Mouse (Mus musculus) cerebellum, adult 2 months (tissue): ENCODE data around the gene Pir. TPM values are rescaled to one million over a fixed set of nuclear protein-coding genes. Genes with fewer than 3 reads are reported as not detected.

Experiments used
- DNase-seq, 2 experiments: peaks; one replicate each; pipeline ENCODE4 v3.0.0; 2021
- H3K27ac ChIP-seq: fragments of 200-500 bp; 2 replicates; pipeline ENCODE4 v1.5.1; 2012; ENCODE audit warnings: low read length, control low read depth, inconsistent platforms; ENCODE audit not compliant: insufficient read depth
- H3K27me3 ChIP-seq: fragments of 200-500 bp; 2 replicates; pipeline ENCODE4 v1.6.1; 2012; ENCODE audit warnings: inconsistent platforms, mild to moderate bottlenecking, low read length, moderate library complexity; ENCODE audit not compliant: control insufficient read depth, insufficient read depth
- H3K4me1 ChIP-seq: fragments of 200-500 bp; 2 replicates; pipeline ENCODE4 v1.6.1; 2011; ENCODE audit warnings: low read length; ENCODE audit not compliant: control insufficient read depth, insufficient read depth
- H3K4me3 ChIP-seq: fragments of 200-500 bp; replicated peaks from 2 replicates; pipeline ENCODE3; 2011; ENCODE audit warnings: mild to moderate bottlenecking, low read depth, low read length, control low read depth; ENCODE audit not compliant: insufficient read depth
- CTCF ChIP-seq: fragments of 200-500 bp; IDR thresholded peaks from 2 replicates; pipeline ENCODE4 v1.5.1; 2011; ENCODE audit warnings: low read depth, mild to moderate bottlenecking, control low read depth, low read length, moderate library complexity, borderline replicate concordance; ENCODE audit not compliant: insufficient read depth
- POLR2A ChIP-seq: fragments of 200-500 bp; IDR thresholded peaks from 2 replicates; pipeline ENCODE4 v1.6.1; 2011; ENCODE audit warnings: low read length, control low read depth, borderline replicate concordance; ENCODE audit not compliant: insufficient read depth
- WGBS: fragments of 180-500 bp; shearing (Covaris S2); methylation state at CpG from one replicate; pipeline ENCODE4 v1.1.7; 2018; 5-methylcytosine and 5-hydroxymethylcytosine counted together
- polyA plus RNA-seq: library from polyadenylated mRNA; depleted of rRNA; stranded (reverse); fragments of >200 nt; gene quantifications from 2 replicates; pipeline ENCODE4 v1.2.3, GENCODE M21; 2012

The Pir gene
- polyA plus RNA-seq, 1 experiment = 4.5 TPM

DNA sequence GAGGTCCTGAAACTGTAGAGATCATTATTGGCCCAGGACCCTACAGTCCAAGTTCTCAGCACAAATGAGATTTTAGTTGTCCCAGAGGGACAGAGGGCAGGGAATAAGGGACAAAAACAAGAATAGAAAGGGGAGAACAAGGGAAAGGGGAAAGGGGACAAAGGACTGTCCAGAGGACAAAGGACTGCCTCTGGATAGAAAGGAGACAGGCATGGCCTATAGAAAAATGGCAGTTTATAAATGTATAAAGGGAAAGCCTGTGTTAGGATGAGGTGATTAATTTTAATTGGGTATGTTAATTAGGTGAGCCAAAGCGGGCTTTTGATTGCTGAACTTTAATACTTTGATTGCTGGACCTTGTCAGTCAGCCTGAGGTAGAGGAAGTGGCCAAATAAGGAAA lies 4.3 kb upstream of the Pir start:
- Histone ChIP-seq H3K4me3 (no peak overlapping the region), H3K4me1 (no peaks in the 10 kb centered on the region), H3K27me3 (no peaks in the 10 kb centered on the region), H3K27ac (no peak overlapping the region)
- TF ChIP-seq CTCF = no peak
- no peak for TF ChIP-seq POLR2A
- DNase-seq = no peak
- 57% methylated on average over 1 of the region's 1 CpGs for WGBS

DNA sequence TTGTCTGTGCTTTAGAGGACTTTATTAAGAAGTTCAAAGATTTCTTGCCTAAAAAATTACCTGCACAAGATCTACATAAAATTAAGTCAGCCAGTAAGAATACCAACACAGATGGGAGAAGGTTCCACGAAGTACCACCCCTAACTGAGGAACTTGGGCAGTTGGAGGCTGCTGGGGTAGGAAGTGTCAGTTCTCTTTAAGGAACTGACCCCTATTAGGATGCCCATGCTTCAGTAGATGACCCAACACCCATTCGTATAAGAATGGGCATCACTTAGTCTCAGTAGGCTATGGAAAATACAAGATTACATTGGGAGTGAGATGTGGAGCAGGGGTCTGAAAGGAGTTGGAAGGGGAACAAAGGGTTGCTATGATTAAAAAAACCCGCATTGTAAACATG lies 1.4 kb downstream of the Pir start:
- H3K27ac ChIP-seq = no peak overlapping the region
- 93% methylated on average over 3 of the region's 3 CpGs for WGBS
- no peak for TF ChIP-seq POLR2A
- no peak for TF ChIP-seq CTCF
- H3K27me3 ChIP-seq = no peaks in the 10 kb centered on the region
- no peak for DNase-seq
- no peak overlapping the region for H3K4me3 ChIP-seq
- H3K4me1 ChIP-seq = no peaks in the 10 kb centered on the region

DNA sequence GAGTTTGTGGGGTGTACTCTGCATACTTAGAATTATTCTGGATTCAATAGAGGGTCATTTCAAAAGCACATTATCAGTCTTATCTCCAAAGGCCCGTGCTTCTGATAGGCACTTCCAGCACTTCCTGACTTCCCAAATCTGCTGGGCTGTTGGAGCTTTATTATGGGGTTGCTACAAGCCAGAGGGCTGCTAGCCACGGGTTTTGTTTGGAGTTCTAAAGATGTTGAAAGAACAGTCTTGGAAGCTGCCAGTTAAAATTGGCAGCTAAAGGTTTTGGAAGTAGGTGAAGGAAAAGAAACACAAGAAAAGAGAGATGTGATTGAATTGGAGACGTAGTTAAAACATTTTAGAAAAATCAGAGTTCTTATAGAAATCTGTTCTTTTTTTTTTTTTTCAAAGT lies 6.4 kb downstream of the Pir start:
- no peak overlapping the region for H3K4me3 ChIP-seq
- no peaks in the 10 kb centered on the region for H3K27me3 ChIP-seq
- H3K27ac ChIP-seq = no peak overlapping the region
- no peak for TF ChIP-seq CTCF
- no peak for TF ChIP-seq POLR2A
- H3K4me1 ChIP-seq = no peaks in the 10 kb centered on the region
- 61% methylated on average over 3 of the region's 3 CpGs for WGBS
- DNase-seq = no peak

DNA sequence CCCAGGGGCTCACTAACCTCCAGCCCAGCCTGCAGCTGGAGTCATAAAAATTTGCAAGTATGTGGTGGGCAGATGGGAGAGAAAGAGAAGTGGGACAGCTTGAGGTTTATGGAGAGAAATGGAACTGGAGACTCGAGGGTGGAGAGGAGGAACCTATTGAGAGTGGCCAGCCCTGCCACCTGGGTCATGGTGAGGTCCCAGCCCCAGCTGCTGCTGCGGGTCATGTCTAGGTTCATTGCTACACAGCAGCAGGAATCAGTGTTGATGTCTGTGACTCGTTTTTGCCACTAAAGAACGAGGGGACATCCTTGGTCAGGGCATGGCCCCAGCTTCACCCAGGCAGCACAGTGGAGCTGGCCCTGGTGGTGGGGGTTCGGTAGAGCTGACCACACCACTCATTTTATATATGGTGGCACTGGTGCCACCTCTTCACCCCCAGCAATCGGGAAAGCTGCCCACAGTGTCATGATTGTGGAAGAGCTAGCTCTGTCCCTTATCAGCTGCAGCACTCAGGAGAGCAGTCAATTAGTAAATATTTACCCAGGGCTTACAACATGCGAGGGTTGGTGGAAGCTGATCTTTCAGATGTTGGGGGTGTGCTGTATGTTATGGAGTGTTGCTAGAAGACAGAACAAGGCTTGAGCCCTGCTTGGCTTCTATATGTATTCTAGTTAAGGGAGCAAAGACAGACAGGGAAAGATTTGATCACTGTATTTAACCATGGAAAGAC lies 11.9 kb downstream of the Pir start:
- DNase-seq = no peak
- WGBS = 80% methylated on average over 7 of the region's 7 CpGs

DNA sequence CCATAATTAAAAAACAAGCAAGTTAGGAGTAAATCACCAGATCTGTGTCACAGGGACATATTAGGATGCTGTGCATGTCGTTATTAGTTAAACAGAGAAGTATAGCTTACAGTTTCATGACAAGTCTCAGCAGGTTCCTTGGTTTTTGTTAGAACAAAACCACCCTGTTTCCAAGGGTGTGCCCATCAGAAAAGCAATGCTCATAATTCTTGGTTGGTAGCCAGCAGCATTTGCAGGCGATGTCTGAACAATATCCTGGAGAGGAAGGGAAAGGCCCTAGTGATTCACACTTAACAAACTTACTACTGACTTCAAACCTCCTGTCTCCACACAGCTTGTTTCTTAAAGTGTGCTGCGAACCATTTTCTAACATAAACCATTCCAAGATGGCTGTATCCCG lies 14.6 kb downstream of the Pir start:
- no peaks in the 10 kb centered on the region for H3K4me1 ChIP-seq
- no peak for TF ChIP-seq CTCF
- TF ChIP-seq POLR2A = no peak
- H3K27ac ChIP-seq = no peak overlapping the region
- H3K4me3 ChIP-seq = no peak overlapping the region
- 49% methylated on average over 4 of the region's 4 CpGs for WGBS
- H3K27me3 ChIP-seq = no peaks in the 10 kb centered on the region
- no peak for DNase-seq

More for the DNA sequence above, 11.9 kb downstream of the Pir start:
- H3K27me3 ChIP-seq = no peaks in the 10 kb centered on the region
- no peak for TF ChIP-seq POLR2A
- no peak for TF ChIP-seq CTCF
- no peak overlapping the region for H3K4me3 ChIP-seq
- no peaks in the 10 kb centered on the region for H3K4me1 ChIP-seq
- no peak overlapping the region for H3K27ac ChIP-seq

DNA sequence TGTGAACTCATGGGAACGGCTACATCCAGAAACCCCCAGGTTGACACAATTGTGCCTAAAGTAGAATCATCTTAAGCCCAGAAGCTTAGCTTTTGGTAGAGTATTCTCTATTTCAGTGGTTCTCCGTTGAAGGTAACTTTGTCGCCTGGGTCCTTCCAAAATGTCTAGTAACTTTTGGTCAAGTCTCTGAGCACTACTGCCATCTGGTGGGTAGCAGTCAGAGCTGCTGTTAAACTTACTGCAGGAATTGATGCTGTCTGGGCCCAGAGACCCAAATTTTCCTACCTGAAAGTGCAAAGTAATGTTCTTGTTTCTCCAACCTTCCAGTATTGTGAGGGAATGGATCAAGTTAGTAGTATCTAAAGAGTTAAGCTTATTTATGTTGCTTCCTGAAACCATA lies 17.9 kb downstream of the Pir start:
- WGBS = 50% methylated on average over 3 of the region's 3 CpGs

DNA sequence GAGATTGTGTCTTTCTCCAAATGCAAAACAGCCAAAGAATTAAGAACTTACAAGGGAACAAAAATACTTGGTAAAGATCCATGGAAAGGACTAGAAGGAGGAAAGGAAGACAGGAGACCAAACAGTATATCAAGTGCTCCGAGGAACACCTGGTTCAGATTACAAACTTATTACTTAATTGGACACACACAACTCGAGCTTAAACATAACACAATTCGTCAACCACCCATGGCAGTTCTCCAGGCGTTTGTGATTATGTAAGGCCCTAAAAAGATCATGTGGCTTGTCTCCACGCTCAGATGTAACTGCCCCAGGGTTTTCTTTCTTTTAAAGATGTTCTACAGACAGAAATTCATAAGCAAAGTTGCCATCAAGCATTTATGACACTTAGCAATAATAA lies 22.0 kb downstream of the Pir start:
- WGBS = 44% methylated on average over 5 of the region's 5 CpGs
- no peak for DNase-seq
- Histone ChIP-seq H3K4me1 (no peaks in the 10 kb centered on the region), H3K27me3 (no peaks in the 10 kb centered on the region), H3K4me3 (no peak overlapping the region), H3K27ac (no peak overlapping the region)
- TF ChIP-seq CTCF = no peak
- no peak for TF ChIP-seq POLR2A

More for the DNA sequence above, 17.9 kb downstream of the Pir start:
- TF ChIP-seq CTCF = no peak
- no peak for TF ChIP-seq POLR2A
- DNase-seq = no peak
- Histone ChIP-seq H3K27me3 (no peaks in the 10 kb centered on the region), H3K4me3 (no peak overlapping the region), H3K27ac (no peak overlapping the region), H3K4me1 (no peaks in the 10 kb centered on the region)

DNA sequence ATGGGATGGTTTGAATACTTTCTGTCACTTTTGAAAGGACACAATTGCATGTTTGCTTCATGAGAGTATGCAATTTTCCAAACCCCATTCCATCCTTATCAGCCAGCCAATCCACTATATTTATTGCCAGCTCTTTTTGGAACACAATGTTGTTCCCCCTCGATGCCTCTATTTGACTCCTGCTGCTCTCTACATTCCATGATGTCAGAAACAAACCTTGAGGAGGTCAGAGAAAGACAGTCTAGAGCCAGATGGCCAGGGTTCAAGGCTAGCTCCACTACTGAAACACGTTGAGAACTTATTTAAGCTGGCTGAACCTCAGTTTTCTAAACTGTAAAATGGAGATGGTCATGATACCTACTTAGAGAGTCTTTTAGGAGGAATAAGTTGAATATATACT lies 37.1 kb downstream of the Pir start:
- no peak for DNase-seq
- Histone ChIP-seq H3K4me1 (no peaks in the 10 kb centered on the region), H3K4me3 (no peak overlapping the region), H3K27ac (no peak overlapping the region), H3K27me3 (no peaks in the 10 kb centered on the region)
- WGBS = 11% methylated on average over 2 of the region's 2 CpGs
- no peak for TF ChIP-seq CTCF
- TF ChIP-seq POLR2A = no peak
